Mouse (Mus musculus): Measurements from ENCODE around the gene Slc23a4. TPM values are rescaled to one million over a fixed set of nuclear protein-coding genes. Genes with fewer than 3 reads are reported as not detected.
A peak's percentile ranks its signal among the peaks of the same experiment; 100 is the strongest.

The Slc23a4 gene
- polyA plus RNA-seq, 2 experiments from 2014 or later = 0.43 to 0.63 TPM

- peak; percentile 90 for ATAC-seq
Observed at GRCm38 (mm10) chr6:34910371-34911219, 77.6 kb downstream of the Slc23a4 start, which contains the start of gene Wdr91. Gene Wdr91 (minus strand): TSS chr6:34910876.

GRCm38 (mm10) chr6:34909631-34910345, 78.4 kb downstream of the Slc23a4 start:
- no peak for ATAC-seq

- ATAC-seq = no peak
Observed at GRCm38 (mm10) chr6:34907696-34908260, 80.4 kb downstream of the Slc23a4 start.

- no peak for ATAC-seq
Observed at GRCm38 (mm10) chr6:34907121-34907614, 81.0 kb downstream of the Slc23a4 start.

GRCm38 (mm10) chr6:34906661-34907060, 81.5 kb downstream of the Slc23a4 start:
- no peak for ATAC-seq

GRCm38 (mm10) chr6:34906125-34906524, 82.1 kb downstream of the Slc23a4 start:
- ATAC-seq = no peak

- ATAC-seq = no peak
Observed at GRCm38 (mm10) chr6:34904361-34904760, 83.8 kb downstream of the Slc23a4 start.

- no peak for ATAC-seq
Observed at GRCm38 (mm10) chr6:34903851-34904250, 84.4 kb downstream of the Slc23a4 start.

GRCm38 (mm10) chr6:34903441-34903840, 84.8 kb downstream of the Slc23a4 start:
- ATAC-seq = no peak

- no peak for ATAC-seq
Observed at GRCm38 (mm10) chr6:34902578-34902977, 85.6 kb downstream of the Slc23a4 start.

- ATAC-seq = peak; percentile 70
Observed at GRCm38 (mm10) chr6:34901911-34902444, 86.2 kb downstream of the Slc23a4 start.

- ATAC-seq = no peak
Observed at GRCm38 (mm10) chr6:34900990-34901389, 87.2 kb downstream of the Slc23a4 start.

- no peak for ATAC-seq
Observed at GRCm38 (mm10) chr6:34899127-34899526, 89.1 kb downstream of the Slc23a4 start.

- ATAC-seq = no peak
Observed at GRCm38 (mm10) chr6:34896168-34896780, 91.9 kb downstream of the Slc23a4 start.

- ATAC-seq = no peak
Observed at GRCm38 (mm10) chr6:34895569-34895968, 92.6 kb downstream of the Slc23a4 start.

Other genes starting within 250 kb of the Slc23a4 start
- gene Agbl3, start 208.0 kb downstream of the Slc23a4 start, polyA plus RNA-seq (2017; shearing (Covaris generic)) = under 1 TPM; 0.49 to 0.85 TPM
- gene Tmem140, start 125.3 kb downstream of the Slc23a4 start, polyA plus RNA-seq (2017; shearing (Covaris generic)) = 10 to 100 TPM; 16.8 to 22.6 TPM
- 1 to 10 TPM; 4.9 to 6.0 TPM for gene Cyren, start 110.3 kb downstream of the Slc23a4 start, polyA plus RNA-seq (2017; shearing (Covaris generic))
- gene Wdr91, start 77.5 kb downstream of the Slc23a4 start, polyA plus RNA-seq (2017; shearing (Covaris generic)) = 10 to 100 TPM; 17.8 to 22.1 TPM
- under 1 TPM in 1 of 2 experiments, not detected in 1; 0.28 TPM for gene Stra8, start 68.2 kb downstream of the Slc23a4 start, polyA plus RNA-seq (2017; shearing (Covaris generic))
- 10 to 100 TPM; 38.4 to 56.6 TPM for gene Cnot4, start 145.3 kb upstream of the Slc23a4 start, polyA plus RNA-seq (2017; shearing (Covaris generic))
- gene Nup205, start 189.0 kb upstream of the Slc23a4 start, polyA plus RNA-seq (2017; shearing (Covaris generic)) = 10 to 100 TPM; 18.0 to 18.6 TPM

Data from activated CD4-positive, CD25-positive, alpha-beta regulatory T cell, adult 4 months (primary cell).